Mouse (Mus musculus): ENCODE measurements around the gene Hivep3.

The Hivep3 gene

GRCm38 (mm10) chr4:120058157-120058556, 324.6 kb downstream of the Hivep3 start:
- no peak for DNase-seq (ENCODE audit: low spot score)

GRCm38 (mm10) chr4:120058794-120059193, 325.2 kb downstream of the Hivep3 start:
- DNase-seq (ENCODE audit: low spot score): no peak

GRCm38 (mm10) chr4:120061727-120062126, 328.1 kb downstream of the Hivep3 start:
- DNase-seq (ENCODE audit: low spot score): no peak

DNA sequence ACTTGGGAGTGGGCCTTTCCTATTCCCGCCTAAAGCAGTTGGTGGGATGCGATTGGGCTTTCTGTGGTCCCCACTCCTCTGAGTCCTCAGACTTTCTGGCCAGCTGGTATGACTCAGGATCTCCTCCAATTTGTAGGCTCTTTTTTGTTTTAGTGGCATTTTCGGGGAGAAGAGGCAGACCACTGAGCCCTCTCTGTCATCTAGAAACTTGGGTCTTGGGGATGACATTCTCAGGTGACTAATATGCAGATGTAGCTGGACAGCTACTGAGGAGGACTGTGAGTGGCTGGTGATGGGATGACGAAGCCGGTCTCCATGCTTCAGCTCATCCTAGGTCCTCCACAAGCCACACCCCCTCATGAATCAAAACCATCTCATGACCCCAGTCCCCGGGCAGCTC, 328.6 kb downstream of the Hivep3 start:
- DNase-seq (ENCODE audit: low spot score): no peak

GRCm38 (mm10) chr4:120062754-120063153, 329.2 kb downstream of the Hivep3 start:
- DNase-seq (ENCODE audit: low spot score): no peak

DNA sequence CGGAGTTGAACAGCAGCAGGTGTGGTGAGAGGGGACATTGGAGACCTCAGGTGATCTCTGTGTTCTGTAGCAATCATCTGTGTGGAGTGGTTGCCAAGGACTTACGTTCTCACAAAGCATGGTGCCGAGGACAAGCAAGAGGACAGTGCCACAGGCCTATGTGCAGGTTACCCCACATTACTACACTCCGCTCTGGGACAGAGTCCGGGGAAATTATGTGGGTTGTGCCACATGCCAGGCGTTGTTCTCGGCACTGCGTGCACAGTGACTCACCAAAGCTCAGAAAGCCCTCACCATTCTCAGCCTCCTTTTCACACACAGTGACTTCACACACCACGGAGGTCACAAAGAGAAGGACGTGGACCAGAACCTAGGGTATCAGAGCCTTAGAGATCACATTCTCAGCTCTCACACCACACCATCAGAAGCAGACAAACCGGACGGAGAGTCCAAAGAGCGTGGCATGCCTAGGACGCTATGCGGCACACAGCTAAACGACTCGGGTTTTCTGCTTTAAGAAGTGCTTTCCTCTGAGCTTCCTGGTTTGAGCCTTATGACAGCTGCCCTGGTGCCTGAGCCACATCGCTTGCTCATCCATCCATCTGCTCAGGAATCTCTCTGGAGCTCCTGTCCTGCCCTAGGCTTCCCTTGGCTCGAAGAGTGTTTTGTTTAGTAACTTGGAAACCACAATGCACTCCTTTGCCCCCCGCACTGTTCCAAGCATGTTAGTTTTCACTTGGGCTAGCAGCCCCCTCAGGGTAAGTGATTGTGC, 330.0 kb downstream of the Hivep3 start:
- no peak for DNase-seq (ENCODE audit: low spot score)

DNA sequence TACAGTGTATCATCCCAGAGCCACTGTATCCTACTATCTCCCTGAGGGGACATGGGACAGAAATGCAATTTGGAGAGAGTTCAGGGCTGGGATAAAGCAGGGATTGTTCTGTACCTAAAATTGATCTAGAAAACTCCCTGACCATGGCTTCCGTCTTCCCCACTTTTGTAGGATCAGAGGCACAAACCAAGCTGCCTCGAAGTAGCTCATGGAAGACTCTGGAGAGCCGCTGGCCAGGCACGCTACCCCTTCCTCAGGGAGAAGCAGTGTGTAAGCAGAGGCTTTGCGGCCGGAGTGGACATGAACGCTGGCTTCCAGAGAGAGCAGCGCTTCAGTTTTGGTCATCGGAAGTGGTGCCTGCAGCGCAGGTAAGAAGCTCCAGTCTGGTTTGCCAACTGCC, 331.1 kb downstream of the Hivep3 start, which contains the start of gene AL607142.1:
TSS of gene AL607142.1 (plus strand) at position 301 of the 400 bp plus-strand sequence.
- no peak for DNase-seq (ENCODE audit: low spot score)

- peak; percentile 29 for DNase-seq (ENCODE audit: low spot score)
These were observed 333.4 kb downstream of the Hivep3 start for GRCm38 (mm10) chr4:120066841-120067591.

DNA sequence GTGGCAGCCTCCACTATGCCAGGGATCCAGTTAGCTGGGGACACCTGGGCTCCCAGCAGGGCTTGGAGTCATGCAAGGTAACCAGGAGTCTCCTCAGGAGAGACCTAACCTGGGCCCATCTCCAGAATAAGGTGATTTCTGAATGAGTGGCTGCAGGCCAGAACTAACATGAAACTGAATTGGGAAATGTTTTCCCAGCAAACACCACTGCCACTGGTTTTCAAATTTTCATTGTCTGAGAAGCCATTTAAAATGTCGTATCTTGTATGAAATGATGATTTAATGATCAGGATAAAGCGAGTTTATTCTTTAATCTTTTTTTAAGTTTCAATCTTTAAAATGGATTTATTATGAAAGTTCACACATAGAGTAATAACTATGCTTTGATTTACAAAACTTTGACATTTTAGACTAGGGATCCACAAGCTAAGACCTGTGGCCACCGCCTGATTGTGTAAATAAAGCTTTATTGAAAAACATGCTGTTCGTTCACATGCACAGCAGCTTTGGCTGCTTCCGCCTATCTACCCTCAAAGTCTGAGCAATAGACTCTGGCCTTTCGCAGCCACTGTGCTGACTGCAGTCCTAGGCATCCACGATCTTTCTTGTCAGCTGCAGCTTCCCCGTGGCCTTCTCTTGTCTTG, 334.1 kb downstream of the Hivep3 start:
- DNase-seq (ENCODE audit: low spot score): no peak

DNA sequence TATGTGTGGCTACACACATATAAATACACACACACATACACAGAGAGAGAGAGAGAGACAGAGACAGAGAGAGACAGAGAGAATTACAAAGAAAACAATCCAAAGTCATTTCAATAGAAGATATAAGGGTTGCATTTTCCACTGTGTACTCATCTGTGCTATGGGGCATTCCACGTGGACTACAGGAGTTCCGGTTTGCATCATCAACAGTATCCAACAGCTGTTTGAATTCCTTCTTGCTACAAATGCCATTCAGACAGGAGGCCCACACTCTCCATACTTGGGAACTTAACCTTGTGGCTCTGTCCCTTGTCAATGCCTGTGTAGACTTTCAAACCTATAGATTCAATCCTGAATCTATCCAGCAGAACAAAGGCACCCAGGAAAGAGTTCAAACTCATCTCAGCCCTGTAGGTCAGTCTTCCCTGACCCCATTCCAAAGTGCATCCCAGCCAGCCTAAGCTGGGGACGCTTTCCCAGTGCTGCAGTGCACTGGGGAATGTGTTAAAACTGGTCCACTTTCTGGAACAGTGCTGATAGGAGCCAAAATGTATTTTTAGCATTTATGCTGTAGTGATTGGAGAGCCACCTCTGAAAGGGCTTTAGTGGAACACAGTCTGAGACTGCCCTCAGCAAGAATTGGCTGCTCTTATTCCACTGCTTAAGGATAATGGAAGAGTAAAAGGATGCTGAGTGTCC, 335.4 kb downstream of the Hivep3 start:
- DNase-seq (ENCODE audit: low spot score): peak; percentile 16

DNA sequence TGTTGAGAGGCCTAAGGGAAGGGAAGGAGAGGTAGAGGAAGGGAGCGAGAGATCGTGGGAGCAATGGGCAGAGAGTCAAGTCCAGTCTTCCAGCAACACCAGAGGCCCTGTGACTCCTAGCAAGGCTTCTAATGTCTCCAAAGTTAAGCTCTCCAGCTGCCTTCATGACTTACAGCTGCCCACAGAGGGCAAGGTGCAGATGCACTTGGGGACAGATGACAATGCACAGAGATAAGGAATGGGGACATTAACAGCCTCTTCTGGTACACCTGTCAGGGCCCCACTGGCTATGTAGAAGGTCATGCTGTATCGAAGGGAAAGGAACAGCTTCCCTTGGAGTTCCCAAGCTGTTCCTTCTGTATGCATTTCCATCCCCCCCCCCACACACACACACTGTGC, 336.0 kb downstream of the Hivep3 start:
- DNase-seq (ENCODE audit: low spot score): no peak

GRCm38 (mm10) chr4:120071411-120071810, 337.8 kb downstream of the Hivep3 start:
- no peak for DNase-seq (ENCODE audit: low spot score)

GRCm38 (mm10) chr4:120071842-120072507, 338.4 kb downstream of the Hivep3 start:
- DNase-seq (ENCODE audit: low spot score): peak; percentile 55

- DNase-seq (ENCODE audit: low spot score): peak; percentile 18
These were observed 340.5 kb downstream of the Hivep3 start for GRCm38 (mm10) chr4:120074061-120074460.

GRCm38 (mm10) chr4:120077322-120077721, 343.7 kb downstream of the Hivep3 start:
- DNase-seq (ENCODE audit: low spot score): no peak

DNA sequence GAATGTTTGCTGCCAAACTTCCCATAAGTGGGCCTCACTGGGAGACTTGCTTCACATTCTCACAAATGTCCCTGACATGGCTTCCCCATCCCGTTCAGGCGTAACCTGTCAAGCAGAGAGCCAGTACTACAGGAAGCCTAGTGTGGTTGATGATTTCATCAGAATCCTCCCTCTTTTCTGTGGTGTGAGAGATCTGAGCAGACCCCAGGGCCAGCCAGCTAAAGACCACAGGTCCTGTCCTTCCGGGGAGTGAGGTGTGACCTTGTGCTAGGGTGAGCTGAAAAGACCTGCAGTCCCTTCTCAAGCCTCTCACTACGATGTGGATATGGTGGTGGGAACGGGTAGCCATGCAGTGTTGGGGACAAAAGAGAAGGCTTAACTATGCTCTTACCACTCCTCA, 348.9 kb downstream of the Hivep3 start:
- no peak for DNase-seq (ENCODE audit: low spot score)

DNA sequence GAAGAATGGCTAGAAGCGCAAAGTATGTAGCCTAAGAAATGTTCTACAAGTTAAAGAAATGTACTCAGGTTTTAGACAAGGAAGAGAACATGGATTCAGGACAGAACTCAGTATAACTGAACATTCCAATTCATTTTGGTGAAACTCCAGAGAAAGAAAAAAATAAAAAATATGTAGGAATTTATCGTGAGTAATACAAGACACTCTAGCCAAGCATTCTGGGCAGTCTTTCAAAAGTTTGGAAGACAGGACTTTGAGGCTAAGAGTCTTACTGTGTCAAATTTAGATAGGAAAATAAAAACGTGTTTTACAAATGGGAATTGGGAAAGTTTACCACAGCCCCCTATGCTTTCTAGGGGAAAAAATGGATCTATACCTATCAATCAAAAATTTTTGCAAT, 350.1 kb downstream of the Hivep3 start:
- peak; percentile 92 for DNase-seq (ENCODE audit: low spot score)

- DNase-seq (ENCODE audit: low spot score): no peak
These were observed 356.0 kb downstream of the Hivep3 start for GRCm38 (mm10) chr4:120089536-120089935.

DNA sequence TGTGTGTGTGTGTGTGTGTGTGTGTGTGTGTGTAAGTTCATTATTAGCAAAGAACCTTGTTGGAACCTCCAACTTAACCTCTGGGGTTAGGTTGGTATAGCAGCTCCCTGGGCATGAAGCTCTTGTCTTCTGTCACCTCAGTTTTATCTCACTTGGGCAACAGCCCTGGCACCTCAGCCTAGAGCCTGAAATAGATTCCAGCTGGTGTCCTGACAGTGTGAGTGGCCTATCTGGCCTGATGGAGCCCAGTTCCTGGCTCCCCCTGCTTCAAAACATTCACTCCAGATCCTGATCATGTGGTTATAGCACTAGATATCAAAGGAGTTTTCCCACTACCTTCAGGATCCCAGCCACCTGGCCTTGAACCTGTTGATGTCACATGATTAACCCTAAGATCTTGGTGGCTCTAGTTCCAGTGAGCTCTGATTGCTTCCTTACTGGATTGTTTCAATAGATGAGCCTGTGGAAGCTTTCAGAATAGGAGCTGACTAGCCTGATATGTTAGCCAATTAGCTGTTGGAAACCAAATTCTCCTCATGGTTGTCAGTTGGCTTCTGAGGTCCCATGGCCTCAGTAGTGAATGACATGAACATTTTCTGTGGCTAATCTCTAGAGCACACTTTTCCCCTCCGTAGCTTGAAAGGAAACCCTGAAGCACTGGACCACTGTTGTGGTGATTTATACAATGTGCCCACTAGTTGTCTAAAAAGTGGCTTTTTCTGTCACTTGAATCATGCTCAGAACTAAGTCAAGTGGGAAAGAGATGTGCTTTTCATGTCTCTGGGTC, 358.6 kb downstream of the Hivep3 start:
- DNase-seq (ENCODE audit: low spot score): no peak

- DNase-seq (ENCODE audit: low spot score): no peak
These were observed 363.4 kb downstream of the Hivep3 start for GRCm38 (mm10) chr4:120096935-120097334.

DNA sequence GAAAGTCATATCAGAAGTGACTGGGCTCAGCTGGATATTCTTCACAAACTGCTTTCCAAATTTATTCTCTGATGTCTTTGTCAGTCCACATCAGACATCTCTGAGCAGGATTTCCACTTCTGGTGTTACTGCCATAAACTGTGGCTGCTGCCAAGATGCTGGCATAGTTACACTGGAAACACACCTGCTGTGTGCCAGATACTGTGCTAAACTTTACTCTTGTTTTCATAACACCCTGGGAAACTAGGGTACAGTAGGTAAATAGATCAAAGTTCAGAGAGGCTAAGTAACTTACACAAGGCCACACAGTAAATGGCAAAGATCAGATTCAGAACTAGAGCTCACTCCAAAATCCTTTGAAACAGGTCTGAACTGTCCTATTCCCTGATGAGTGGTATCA, 367.6 kb downstream of the Hivep3 start:
- DNase-seq (ENCODE audit: low spot score): peak; percentile 25
